Mouse (Mus musculus): ENCODE measurements around the gene Apobec2. TPM values are rescaled to one million over a fixed set of nuclear protein-coding genes. Genes with fewer than 3 reads are reported as not detected.

Apobec2 gene
- total RNA-seq, 2 experiments from 2014 or later: 1.3 to 1.9 TPM

- peak; percentile 86 to 88 for DNase-seq
These were observed 24.0 kb downstream of the Apobec2 start for GRCm38 (mm10) chr17:48408526-48409291.

DNA sequence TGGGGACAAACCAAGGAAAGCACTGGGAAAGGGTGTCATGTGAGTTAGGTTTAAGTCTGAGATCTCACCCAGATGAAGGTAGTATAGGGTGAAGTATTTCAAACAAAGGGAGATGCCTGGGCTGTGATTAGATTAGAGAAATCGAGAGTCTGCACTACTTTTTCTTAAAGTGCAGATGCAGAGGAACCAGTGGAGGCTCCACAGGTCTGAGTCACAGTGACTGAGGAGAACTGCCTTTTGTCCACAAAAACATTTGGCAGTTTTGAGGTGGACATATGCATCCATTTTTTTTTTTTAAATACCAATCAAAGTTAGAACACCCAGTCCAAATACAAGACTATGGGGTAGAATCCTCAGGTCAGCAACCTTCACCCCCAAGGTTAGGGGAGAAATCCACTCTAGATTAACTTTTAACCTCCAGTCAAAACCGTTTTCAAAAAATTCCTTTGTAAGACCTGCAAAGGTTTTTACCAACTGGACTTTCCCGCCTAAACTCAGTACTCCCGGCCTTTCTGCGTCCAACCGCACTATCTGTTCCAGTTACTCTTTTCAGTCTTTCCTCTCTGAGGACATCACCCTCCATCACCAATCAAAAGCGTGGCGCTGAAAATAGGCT lies 24.7 kb downstream of the Apobec2 start:
- no peak for DNase-seq

DNA sequence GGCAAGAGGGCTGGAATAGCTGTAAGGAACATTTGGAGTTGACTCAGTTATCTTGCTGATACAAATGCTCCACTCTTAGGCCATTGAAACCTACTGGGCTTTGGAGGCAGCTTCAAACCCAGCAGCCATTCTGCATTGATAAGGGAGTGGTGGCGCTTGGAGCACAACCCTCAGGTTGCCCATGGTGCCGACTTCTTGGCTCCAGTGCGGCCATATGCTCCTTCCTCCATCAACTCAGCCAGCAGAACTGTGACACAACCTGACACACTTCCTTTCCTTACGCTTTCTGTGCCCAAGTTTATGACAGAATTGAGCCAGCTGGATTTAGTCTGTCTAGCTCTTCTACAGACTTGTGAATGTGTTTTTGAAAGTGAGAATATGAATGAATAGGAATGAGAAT lies 25.6 kb downstream of the Apobec2 start:
- DNase-seq: no peak

- DNase-seq: no peak
These were observed 28.0 kb downstream of the Apobec2 start for GRCm38 (mm10) chr17:48404706-48405105.

DNA sequence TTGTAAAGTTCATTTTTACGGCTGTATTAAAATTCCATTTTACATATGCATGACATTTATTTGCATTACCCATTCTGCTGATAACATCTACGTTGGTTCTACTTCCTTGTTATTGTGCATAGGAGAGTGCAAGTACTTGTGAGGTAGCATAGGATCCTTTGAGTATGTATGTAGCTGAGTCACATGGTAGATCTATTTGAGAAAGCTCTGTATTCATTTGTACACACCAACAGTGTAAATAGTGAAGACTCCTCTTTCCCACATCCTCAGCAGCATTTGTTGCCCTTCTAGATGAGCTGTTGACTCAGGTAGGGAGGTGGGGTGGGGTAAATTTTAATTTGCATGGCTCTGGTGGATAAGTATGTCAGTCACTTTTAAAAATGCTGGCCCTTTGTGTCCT lies 28.9 kb downstream of the Apobec2 start:
- no peak for DNase-seq

GRCm38 (mm10) chr17:48402751-48403150 lies 30.0 kb downstream of the Apobec2 start:
- DNase-seq: no peak

GRCm38 (mm10) chr17:48401710-48402109 lies 31.0 kb downstream of the Apobec2 start:
- DNase-seq: no peak

GRCm38 (mm10) chr17:48392616-48393015 lies 40.1 kb downstream of the Apobec2 start:
- no peak for DNase-seq

DNA sequence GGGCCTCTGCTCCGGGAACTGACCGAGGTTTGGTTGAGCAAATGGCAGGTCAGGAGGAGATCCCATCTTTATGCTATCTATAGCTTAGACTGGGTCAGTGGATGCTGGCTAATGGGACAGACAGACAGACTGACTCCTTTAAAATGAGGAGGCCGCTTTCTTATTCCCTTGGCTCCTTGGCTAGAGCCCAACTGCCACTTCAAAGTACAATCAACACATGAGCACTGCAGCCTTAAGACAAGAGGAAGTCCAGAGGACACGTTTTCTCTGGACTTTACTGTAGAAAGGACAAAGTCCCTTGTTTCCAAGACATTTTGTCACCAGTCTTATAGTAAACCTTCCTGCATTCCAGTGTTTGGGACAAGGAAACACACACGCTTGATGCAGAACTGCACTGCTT lies 41.3 kb downstream of the Apobec2 start:
- DNase-seq: no peak

DNA sequence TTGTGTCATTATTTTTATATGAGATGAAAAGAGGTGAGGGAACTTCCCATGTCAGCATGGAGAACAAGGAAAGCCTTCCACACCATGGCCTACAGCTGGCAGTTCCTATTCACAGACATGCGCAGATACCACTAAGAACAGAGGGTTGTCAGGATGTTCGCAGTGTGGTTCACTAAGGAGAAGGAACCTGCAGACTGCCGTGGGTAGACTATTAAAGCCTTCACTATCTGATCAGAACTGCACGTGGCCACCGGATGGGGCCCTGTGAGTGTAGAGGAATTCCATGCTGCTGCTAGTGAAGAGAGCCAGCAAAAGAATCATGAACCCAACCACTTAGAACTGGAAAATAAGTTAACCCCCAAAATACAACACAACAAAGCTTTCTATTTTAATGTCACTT lies 43.3 kb downstream of the Apobec2 start:
- DNase-seq: no peak

DNA sequence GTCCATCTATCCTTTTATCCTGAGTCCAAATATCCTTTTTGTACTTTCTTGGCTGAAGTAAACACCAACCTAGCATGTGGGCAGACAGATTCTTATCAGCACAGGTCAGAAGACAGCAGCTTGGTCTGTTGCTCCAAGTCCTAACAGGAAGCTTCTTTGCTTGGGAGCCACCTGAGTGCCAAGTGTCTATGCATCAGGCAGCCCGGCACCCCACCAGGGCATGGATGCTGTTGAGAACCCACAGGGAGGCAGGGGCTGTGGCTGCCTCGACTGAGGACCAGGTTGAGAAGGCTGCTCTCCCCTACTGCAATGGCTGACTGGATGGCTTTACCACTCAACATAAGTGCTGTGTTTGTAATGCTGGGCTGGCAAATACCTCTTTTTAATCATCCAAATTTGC lies 44.1 kb downstream of the Apobec2 start:
- DNase-seq: no peak

- no peak for DNase-seq
These were observed 46.8 kb downstream of the Apobec2 start for GRCm38 (mm10) chr17:48385786-48386461.

DNA sequence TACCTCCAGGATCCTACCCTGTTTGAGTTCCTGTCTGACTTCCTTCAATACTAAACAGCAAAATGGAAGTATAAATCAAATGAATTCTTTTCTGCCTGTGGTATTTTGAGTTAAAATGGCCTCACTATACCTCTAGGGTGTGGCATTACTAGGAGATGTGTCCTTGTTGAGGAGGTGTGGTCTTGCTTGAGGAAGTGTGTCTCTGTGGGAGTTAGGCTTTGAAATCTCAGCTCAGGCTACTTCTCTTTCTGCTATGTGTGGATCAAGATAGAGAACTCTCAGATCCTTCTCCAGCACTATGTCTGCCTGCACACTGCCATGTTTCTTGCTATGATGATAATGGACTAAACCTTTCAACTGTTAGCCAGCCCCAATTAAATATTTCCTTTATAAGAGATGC lies 53.7 kb downstream of the Apobec2 start:
- DNase-seq: no peak

GRCm38 (mm10) chr17:48376102-48376501 lies 56.6 kb downstream of the Apobec2 start:
- DNase-seq: no peak

DNA sequence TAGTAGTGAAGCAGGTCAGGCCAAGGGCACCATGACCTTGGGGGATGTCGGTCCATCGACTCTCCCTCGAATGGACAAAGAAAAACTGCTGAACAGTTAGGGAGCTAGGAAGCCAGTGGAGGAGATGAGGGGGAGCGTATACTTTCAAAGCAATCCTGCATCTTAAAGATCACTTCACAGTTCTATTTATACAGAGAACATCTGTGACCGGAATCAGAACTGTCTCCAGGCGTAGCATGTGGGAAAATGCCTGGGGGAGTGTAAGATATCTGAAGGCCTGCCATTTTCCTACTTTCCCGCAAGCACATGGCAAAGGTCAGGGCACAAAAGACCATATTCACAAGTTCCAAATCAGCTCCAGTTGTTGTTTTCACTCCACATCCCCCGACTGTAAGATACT lies 59.7 kb downstream of the Apobec2 start:
- no peak for DNase-seq

DNA sequence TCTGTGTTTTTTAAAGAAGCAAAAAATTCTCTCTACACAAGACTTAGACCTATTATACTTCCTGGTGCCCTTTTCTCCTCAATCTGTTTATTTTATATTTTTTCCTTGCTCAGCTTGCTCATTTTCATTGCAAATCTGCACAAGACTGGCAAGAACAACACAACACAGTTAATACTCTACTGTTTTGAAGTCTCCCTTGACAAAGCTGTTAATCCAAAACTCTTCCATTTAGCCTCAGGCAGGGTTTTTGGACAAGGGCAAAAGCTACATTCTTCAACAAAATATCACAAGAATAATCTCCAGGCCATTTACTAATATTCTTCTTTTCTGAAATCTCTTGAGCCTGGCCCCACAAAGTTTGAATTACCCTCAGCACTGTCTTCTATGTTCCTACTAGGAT lies 61.1 kb downstream of the Apobec2 start:
- DNase-seq: no peak

Other genes starting within 250 kb of the Apobec2 start
- under 1 TPM; 0.10 to 0.17 TPM for gene Trem1, start 200.2 kb downstream of the Apobec2 start, total RNA-seq (2021)
- gene Trem3, start 185.2 kb downstream of the Apobec2 start, total RNA-seq (2021): not detected
- 1 to 10 TPM in 1 of 2 experiments, under 1 TPM in 1; 0.36 to 1.5 TPM for gene Treml4, start 168.6 kb downstream of the Apobec2 start, total RNA-seq (2021)
- under 1 TPM; 0.23 to 0.46 TPM for gene Treml2, start 133.4 kb downstream of the Apobec2 start, total RNA-seq (2021)
- gene B430306N03Rik, start 116.8 kb downstream of the Apobec2 start, total RNA-seq (2021): under 1 TPM; 0.13 to 0.23 TPM
- gene Trem2, start 86.5 kb downstream of the Apobec2 start, total RNA-seq (2021): 1 to 10 TPM; 2.7 to 6.0 TPM
- gene Treml1, start 73.0 kb downstream of the Apobec2 start, total RNA-seq (2021): under 1 TPM in 1 of 2 experiments, not detected in 1; 0.33 TPM
- 10 to 100 TPM; 31.0 to 39.9 TPM for gene Nfya, start 23.0 kb downstream of the Apobec2 start, total RNA-seq (2021)
- 10 to 100 TPM; 14.0 to 23.8 TPM for gene Oard1, start 22.9 kb downstream of the Apobec2 start, total RNA-seq (2021)
- gene Tspo2, start 18.6 kb upstream of the Apobec2 start, total RNA-seq (2021): not detected
- not detected for gene Unc5cl, start 22.0 kb upstream of the Apobec2 start, total RNA-seq (2021)